Mouse (Mus musculus) erythroblast, embryonic 14.5 days (primary cell): Measurements from ENCODE around the gene Cbfa2t2. TPM values are rescaled to one million over a fixed set of nuclear protein-coding genes. Genes with fewer than 3 reads are reported as not detected.

ENCODE experiments used
- H3K27me3 ChIP-seq: 2 replicates; pipeline ENCODE4 v1.6.1; 2012; ENCODE audit warnings: inconsistent platforms; ENCODE audit not compliant: control insufficient read depth
- H3K36me3 ChIP-seq: 2 replicates; pipeline ENCODE4 v1.6.1; 2012; ENCODE audit warnings: mild to moderate bottlenecking, inconsistent platforms; ENCODE audit not compliant: control insufficient read depth
- H3K4me1 ChIP-seq: 2 replicates; pipeline ENCODE4 v1.6.1; 2012; ENCODE audit warnings: inconsistent platforms; ENCODE audit not compliant: control insufficient read depth
- H3K4me3 ChIP-seq: replicated peaks from 2 replicates; pipeline ENCODE3; 2012; ENCODE audit warnings: moderate library complexity, mild to moderate bottlenecking, inconsistent platforms
- H3K9me3 ChIP-seq: 2 replicates; pipeline ENCODE4 v1.6.1; 2012; ENCODE audit warnings: low read length, inconsistent platforms, mixed read lengths; ENCODE audit not compliant: control insufficient read depth
- GATA1 ChIP-seq: IDR thresholded peaks from 2 replicates; pipeline ENCODE4 v1.6.1; 2012; ENCODE audit warnings: low read length, inconsistent platforms, mixed read lengths
- TAL1 ChIP-seq: IDR thresholded peaks from 3 replicates; pipeline ENCODE4 v1.6.1; 2012; ENCODE audit warnings: low read length, inconsistent platforms, mixed read lengths
- polyA plus RNA-seq: library from polyadenylated mRNA; stranded (reverse); fragments of >175 nt; gene quantifications from 2 replicates; pipeline ENCODE4 v1.2.3, GENCODE M21; 2012

The Cbfa2t2 gene
- polyA plus RNA-seq, 1 experiment: 0.24 TPM

GRCm38 (mm10) chr2:154550937-154551336 is 114.7 kb downstream of the Cbfa2t2 start:
- H3K4me3 ChIP-seq: no peak overlapping the region
- H3K27me3 ChIP-seq: peaks cover 44% of the 10 kb centered on the region
- H3K36me3 ChIP-seq: peaks cover 16% of the 10 kb centered on the region
- TF ChIP-seq TAL1 (no peak), GATA1 (no peak)
- H3K9me3 ChIP-seq: peaks cover 4% of the 10 kb centered on the region; the same call in 1 of the 2 replicates
- H3K4me1 ChIP-seq: peaks cover 27% of the 10 kb centered on the region

GRCm38 (mm10) chr2:154551476-154551875 is 115.2 kb downstream of the Cbfa2t2 start, which contains the start of gene Actl10:
Gene Actl10 (plus strand): TSS chr2:154551776.
- peaks cover 44% of the 10 kb centered on the region for H3K27me3 ChIP-seq
- TF ChIP-seq TAL1 (no peak), GATA1 (no peak)
- H3K4me1 ChIP-seq: peaks cover 27% of the 10 kb centered on the region
- peaks cover 4% of the 10 kb centered on the region; the same call in 1 of the 2 replicates for H3K9me3 ChIP-seq
- H3K36me3 ChIP-seq: peaks cover 16% of the 10 kb centered on the region
- peak within 1 kb of the TSS; percentile 34 for H3K4me3 ChIP-seq

GRCm38 (mm10) chr2:154551927-154552326 is 115.6 kb downstream of the Cbfa2t2 start:
- peaks cover 44% of the 10 kb centered on the region for H3K27me3 ChIP-seq
- H3K9me3 ChIP-seq: peaks cover 4% of the 10 kb centered on the region; the same call in 1 of the 2 replicates
- no peak for TF ChIP-seq TAL1
- TF ChIP-seq GATA1: no peak
- H3K4me1 ChIP-seq: peaks cover 28% of the 10 kb centered on the region
- H3K36me3 ChIP-seq: peaks cover 16% of the 10 kb centered on the region
- peak overlapping the region; percentile 34 for H3K4me3 ChIP-seq

GRCm38 (mm10) chr2:154552424-154552907 is 116.2 kb downstream of the Cbfa2t2 start:
- Histone ChIP-seq H3K4me1 (peaks cover 33% of the 10 kb centered on the region), H3K27me3 (peaks cover 44% of the 10 kb centered on the region), H3K4me3 (peak overlapping the region; percentile 34), H3K36me3 (peaks cover 16% of the 10 kb centered on the region), H3K9me3 (peaks cover 4% of the 10 kb centered on the region; the same call in 1 of the 2 replicates)
- TF ChIP-seq TAL1 (no peak), GATA1 (no peak)

- Histone ChIP-seq H3K27me3 (peaks cover 26% of the 10 kb centered on the region), H3K4me1 (peaks cover 42% of the 10 kb centered on the region), H3K9me3 (no peaks in the 10 kb centered on the region), H3K4me3 (no peak overlapping the region), H3K36me3 (peaks cover 37% of the 10 kb centered on the region)
- TF ChIP-seq GATA1 (no peak), TAL1 (no peak)
Measured at GRCm38 (mm10) chr2:154555235-154555634, 119.0 kb downstream of the Cbfa2t2 start.

GRCm38 (mm10) chr2:154557184-154557832 is 121.0 kb downstream of the Cbfa2t2 start:
- TF ChIP-seq TAL1 (no peak), GATA1 (no peak)
- Histone ChIP-seq H3K4me3 (no peak overlapping the region), H3K36me3 (peaks cover 58% of the 10 kb centered on the region), H3K9me3 (no peaks in the 10 kb centered on the region), H3K4me1 (peaks cover 42% of the 10 kb centered on the region), H3K27me3 (peaks cover 6% of the 10 kb centered on the region)

- Histone ChIP-seq H3K4me3 (peak within 1 kb of the TSS; percentile 54), H3K36me3 (peaks cover 65% of the 10 kb centered on the region), H3K4me1 (peaks cover 36% of the 10 kb centered on the region), H3K9me3 (no peaks in the 10 kb centered on the region), H3K27me3 (no peaks in the 10 kb centered on the region)
- TF ChIP-seq TAL1 (no peak), GATA1 (no peak)
Measured at GRCm38 (mm10) chr2:154558264-154559039, 122.2 kb downstream of the Cbfa2t2 start, which contains the start of gene Necab3. Gene Necab3 (minus strand): TSS chr2:154558890.

GRCm38 (mm10) chr2:154563612-154564170 is 127.4 kb downstream of the Cbfa2t2 start:
- peaks cover 61% of the 10 kb centered on the region for H3K4me1 ChIP-seq
- TF ChIP-seq GATA1 (no peak), TAL1 (no peak)
- no peaks in the 10 kb centered on the region for H3K9me3 ChIP-seq

GRCm38 (mm10) chr2:154565562-154565961 is 129.3 kb downstream of the Cbfa2t2 start:
- H3K9me3 ChIP-seq: no peaks in the 10 kb centered on the region
- TF ChIP-seq TAL1: no peak
- no peak overlapping the region for H3K4me3 ChIP-seq
- peaks cover 77% of the 10 kb centered on the region for H3K36me3 ChIP-seq
- H3K4me1 ChIP-seq: peaks cover 62% of the 10 kb centered on the region
- H3K27me3 ChIP-seq: no peaks in the 10 kb centered on the region

More at GRCm38 (mm10) chr2:154563612-154564170, 127.4 kb downstream of the Cbfa2t2 start:
- Histone ChIP-seq H3K27me3 (no peaks in the 10 kb centered on the region), H3K4me3 (no peak overlapping the region), H3K36me3 (peaks cover 93% of the 10 kb centered on the region)
